Mouse (Mus musculus): ENCODE data around the gene Slit3. TPM values are rescaled to one million over a fixed set of nuclear protein-coding genes. Genes with fewer than 3 reads are reported as not detected.

The Slit3 gene
- total and polyA plus RNA-seq, 3 experiments: not detected

DNA sequence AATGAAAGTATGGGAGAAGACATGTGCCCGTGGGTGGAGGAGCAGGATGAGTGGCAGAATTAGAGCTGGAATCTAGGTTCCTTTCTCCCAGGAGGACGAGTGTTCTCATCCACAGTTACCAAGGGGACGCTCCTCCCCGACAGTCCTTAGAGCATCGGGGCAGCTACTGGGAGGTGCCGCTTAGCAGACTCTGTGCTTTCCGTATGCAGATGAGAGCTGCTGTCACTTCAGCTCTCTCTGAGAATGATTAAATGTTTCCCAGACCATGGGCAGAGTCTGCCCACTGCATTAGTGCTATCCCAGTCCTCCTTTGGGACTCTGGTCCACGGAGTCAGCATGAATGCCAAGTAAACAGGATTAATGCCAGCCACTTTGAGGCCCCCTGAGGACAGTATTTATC, 359.1 kb downstream of the Slit3 start:
- no peak overlapping the region for H3K27ac ChIP-seq (ENCODE audit: control insufficient read depth, low read depth, low read length)
- no peak overlapping the region for H3K9ac ChIP-seq (ENCODE audit: control insufficient read depth, low read depth, low read length, poor library complexity, severe bottlenecking)
- no peaks in the 10 kb centered on the region for H3K36me3 ChIP-seq (ENCODE audit: control insufficient read depth in 1 of 2, insufficient read depth in 2 of 2, low read length in 2 of 2)
- H3K4me3 ChIP-seq (ENCODE audit: control insufficient read depth in 1 of 2, insufficient read depth in 1 of 2, low read depth in 2 of 2, low read length in 2 of 2): no peak overlapping the region
- H3K27me3 ChIP-seq (ENCODE audit: control insufficient read depth in 1 of 2, insufficient read depth in 2 of 2, low read length in 2 of 2): no peaks in the 10 kb centered on the region
- H3K9me3 ChIP-seq (replicated peaks; ENCODE audit: insufficient read depth, low read length): no peaks in the 10 kb centered on the region; the same call in 1 of the 2 replicates
- H3K79me2 ChIP-seq (ENCODE audit: control insufficient read depth, insufficient read depth, low read length, poor library complexity): no peaks in the 10 kb centered on the region
- no peaks in the 10 kb centered on the region for H3K4me1 ChIP-seq (ENCODE audit: control insufficient read depth in 1 of 2, insufficient read depth in 2 of 2, low read length in 2 of 2)
- DNase-seq (ENCODE audit: low read depth, low spot score): no peak
- no peak for TF ChIP-seq ZC3H11A (IDR thresholded peaks at IDR 0.05; ENCODE audit: low read depth, low read length)
- TF ChIP-seq ZKSCAN1 (IDR thresholded peaks at IDR 0.05; ENCODE audit: low read depth, low read length): no peak

DNA sequence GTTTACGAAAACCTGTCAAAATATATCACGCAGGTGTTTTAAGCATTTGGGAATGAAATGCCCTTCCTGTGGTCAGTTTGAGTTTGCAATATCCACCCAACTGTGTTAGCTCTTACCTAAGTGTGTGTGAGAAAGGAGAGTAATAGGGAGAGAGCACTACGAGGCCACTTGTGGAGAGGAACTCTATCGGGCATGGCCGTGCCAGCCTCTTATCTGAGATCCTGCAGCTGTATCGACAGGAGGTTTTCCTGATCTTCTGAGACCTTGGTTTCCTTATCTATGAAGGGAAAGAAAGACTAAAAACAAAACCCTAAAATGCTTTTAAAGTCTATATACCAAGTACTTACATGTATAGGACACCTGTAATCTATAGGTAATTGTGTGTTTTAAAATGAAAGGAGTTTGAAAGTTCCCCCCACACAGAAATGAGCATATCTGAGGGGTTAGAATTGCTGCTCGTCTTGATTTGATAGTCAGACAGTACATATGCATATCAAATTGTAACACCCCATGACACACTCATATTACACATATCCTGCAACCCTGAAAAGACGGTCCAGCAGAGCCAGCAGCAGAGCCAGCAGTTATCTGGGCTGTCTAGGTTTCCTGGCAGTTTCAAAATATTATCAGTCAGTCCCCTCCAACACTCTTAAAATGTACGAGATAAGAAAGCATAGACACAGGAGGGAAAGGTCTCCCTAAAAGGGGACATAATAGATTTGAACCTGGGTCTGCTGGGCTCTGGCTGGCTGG, 360.8 kb downstream of the Slit3 start:
- H3K79me2 ChIP-seq (ENCODE audit: control insufficient read depth, insufficient read depth, low read length, poor library complexity): no peaks in the 10 kb centered on the region
- no peaks in the 10 kb centered on the region for H3K27me3 ChIP-seq (ENCODE audit: control insufficient read depth in 1 of 2, insufficient read depth in 2 of 2, low read length in 2 of 2)
- H3K4me3 ChIP-seq (ENCODE audit: control insufficient read depth in 1 of 2, insufficient read depth in 1 of 2, low read depth in 2 of 2, low read length in 2 of 2): no peak overlapping the region
- no peaks in the 10 kb centered on the region for H3K36me3 ChIP-seq (ENCODE audit: control insufficient read depth in 1 of 2, insufficient read depth in 2 of 2, low read length in 2 of 2)
- H3K9me3 ChIP-seq (replicated peaks; ENCODE audit: insufficient read depth, low read length): no peaks in the 10 kb centered on the region
- TF ChIP-seq USF2 (IDR thresholded peaks at IDR 0.05; ENCODE audit: borderline replicate concordance in 1 of 2, insufficient read depth in 1 of 2, low read depth in 1 of 2, low read length in 2 of 2): no peak
- no peak for TF ChIP-seq MXI1 (IDR thresholded peaks at IDR 0.05; ENCODE audit: low read depth, low read length)
- no peak for TF ChIP-seq KAT2A (conservative IDR thresholded peaks at IDR 0.05; ENCODE audit: low read depth, low read length)
- no peak for TF ChIP-seq POLR2A (IDR thresholded peaks at IDR 0.05; ENCODE audit: control insufficient read depth in 1 of 2, insufficient read depth in 1 of 2, low read depth in 1 of 2, low read length in 2 of 2, poor library complexity in 1 of 2)
- TF ChIP-seq POLR2AphosphoS5 (IDR thresholded peaks at IDR 0.05; ENCODE audit: borderline replicate concordance, low read depth, low read length): no peak
- no peak for TF ChIP-seq ZC3H11A (IDR thresholded peaks at IDR 0.05; ENCODE audit: low read depth, low read length)
- no peak for TF ChIP-seq BHLHE40 (IDR thresholded peaks at IDR 0.05; ENCODE audit: borderline replicate concordance, low read depth, low read length)
- no peak for TF ChIP-seq TCF12 (IDR thresholded peaks at IDR 0.05; ENCODE audit: low read depth, low read length)
- no peak for TF ChIP-seq CHD2 (IDR thresholded peaks at IDR 0.05; ENCODE audit: low read length)
- no peak for TF ChIP-seq NELFE (IDR thresholded peaks at IDR 0.05; ENCODE audit: low read depth, low read length)
- no peak for TF ChIP-seq RCOR1 (IDR thresholded peaks at IDR 0.05; ENCODE audit: low read depth, low read length)
- no peak for TF ChIP-seq POLR2AphosphoS2 (IDR thresholded peaks at IDR 0.05; ENCODE audit: low read length)
- TF ChIP-seq MAZ (IDR thresholded peaks at IDR 0.05; ENCODE audit: low read depth, low read length): no peak
- no peak for TF ChIP-seq HCFC1 (IDR thresholded peaks at IDR 0.05; ENCODE audit: low read depth, low read length)
- no peak for TF ChIP-seq ZKSCAN1 (IDR thresholded peaks at IDR 0.05; ENCODE audit: low read depth, low read length)
- TF ChIP-seq CTCF (IDR thresholded peaks at IDR 0.05 in 2 of 3, conservative IDR thresholded peaks at IDR 0.05 in 1 of 3; ENCODE audit: control insufficient read depth in 1 of 3, insufficient read depth in 1 of 3, low read depth in 2 of 3, low read length in 3 of 3, poor library complexity in 1 of 3, severe bottlenecking in 1 of 3): no peak
- no peak for TF ChIP-seq ELF1 (IDR thresholded peaks at IDR 0.05; ENCODE audit: low read depth, low read length)
- TF ChIP-seq USF1 (IDR thresholded peaks at IDR 0.05; ENCODE audit: low read depth, low read length): no peak
- H3K9ac ChIP-seq (ENCODE audit: control insufficient read depth, low read depth, low read length, poor library complexity, severe bottlenecking): no peak overlapping the region
- H3K4me1 ChIP-seq (ENCODE audit: control insufficient read depth in 1 of 2, insufficient read depth in 2 of 2, low read length in 2 of 2): no peaks in the 10 kb centered on the region
- no peak overlapping the region for H3K27ac ChIP-seq (ENCODE audit: control insufficient read depth, low read depth, low read length)
- DNase-seq (ENCODE audit: low read depth, low spot score): no peak

All from MEL (cell line).